Mouse (Mus musculus) small intestine, adult 2 months (tissue): Measurements from ENCODE around the gene Steap2.

Source experiments
- CTCF ChIP-seq: fragments of 200-500 bp; IDR thresholded peaks from 2 replicates; pipeline ENCODE4 v1.5.1; 2012; ENCODE audit warnings: low read depth, mild to moderate bottlenecking, control low read depth, inconsistent platforms, low read length, moderate library complexity, mixed read lengths; ENCODE audit not compliant: insufficient replicate concordance, insufficient read length; ENCODE audit errors: extremely low read depth
- POLR2A ChIP-seq: fragments of 200-500 bp; IDR thresholded peaks from 2 replicates; pipeline ENCODE4 v1.6.1; 2012; ENCODE audit warnings: low read depth, mild to moderate bottlenecking, control low read depth, inconsistent platforms, low read length, moderate library complexity

DNA sequence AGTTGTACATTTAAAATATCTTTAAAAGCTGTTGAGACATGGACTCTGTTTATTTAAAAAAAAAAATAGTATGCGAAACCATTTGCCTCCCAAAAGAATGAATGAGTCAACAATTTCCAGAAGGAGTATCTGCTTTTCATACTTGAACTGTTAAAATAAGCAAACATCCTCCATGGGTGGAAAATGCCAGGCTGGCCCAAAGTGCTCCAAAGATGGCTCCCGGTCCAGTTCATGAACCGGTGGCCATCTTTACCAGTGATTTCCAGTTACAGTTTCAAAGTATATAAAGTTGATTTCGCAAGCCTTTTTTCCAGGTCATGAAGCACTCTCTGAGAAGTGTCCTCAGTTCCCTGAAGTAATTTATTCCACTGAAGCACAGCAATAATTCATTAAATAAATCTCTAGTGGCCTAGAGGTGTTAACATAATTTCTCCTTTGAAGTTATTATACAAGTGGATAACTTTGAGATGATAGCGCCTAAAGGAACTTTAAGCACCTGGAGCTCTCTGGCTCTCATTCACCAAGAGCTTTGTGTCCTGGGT, 1.1 kb upstream of the Steap2 start:
- TF ChIP-seq CTCF (no peak), POLR2A (no peak)
